Comparison of ENCODE assay signal across 27 mouse cellular contexts in genomic region chr9:60129235-60129991, GRCm38 (mm10).
"Had no signal": no experiment of that assay in that cellular context is flagged by ENCODE, and none has a peak within 500 bp of the region (broad histone marks: within the 10 kb centered on the region; RNA-seq: fewer than 3 reads in every experiment).

No protein-coding gene starts in this region.

- H3K36me3 ChIP-seq: heart, embryonic 13.5 days; heart, embryonic 15.5 days; hindbrain, embryonic 10.5 days; hindbrain, embryonic 12.5 days; intestine, embryonic 15.5 days; limb, embryonic 10.5 days; limb, embryonic 12.5 days; liver, embryonic 13.5 days had no signal

- H3K9me3 ChIP-seq: heart, embryonic 13.5 days; heart, embryonic 15.5 days; hindbrain, embryonic 10.5 days; hindbrain, embryonic 12.5 days; intestine, embryonic 15.5 days; limb, embryonic 10.5 days; limb, embryonic 12.5 days; liver, embryonic 13.5 days had no signal

- H3K27ac ChIP-seq: heart, embryonic 13.5 days; heart, embryonic 15.5 days; hindbrain, embryonic 10.5 days; hindbrain, embryonic 12.5 days; hindbrain, embryonic 14.5 days; intestine, embryonic 15.5 days; layer of hippocampus, adult 2 months; left cerebral cortex, adult 2 months; limb, embryonic 10.5 days; limb, embryonic 12.5 days; liver, embryonic 13.5 days had no signal

- DNase-seq: forebrain, postnatal 0 days; gastrocnemius, postnatal 10 days; gastrocnemius, postnatal 25 days; heart, postnatal 10 days; heart, postnatal 4 days; kidney, adult 18-20 months; kidney, adult 8-10 months; kidney, postnatal 10 days; kidney, postnatal 25 days; kidney, postnatal 4 days; liver; liver, embryonic 13.5 days had no signal

- H3K4me3 ChIP-seq: heart, embryonic 13.5 days; heart, embryonic 15.5 days; hindbrain, embryonic 10.5 days; hindbrain, embryonic 12.5 days; intestine, embryonic 15.5 days; layer of hippocampus, adult 2 months; left cerebral cortex, adult 2 months; limb, embryonic 10.5 days; limb, embryonic 12.5 days; liver, embryonic 13.5 days had no signal

- H3K27me3 ChIP-seq: heart, embryonic 13.5 days; heart, embryonic 15.5 days; hindbrain, embryonic 12.5 days; intestine, embryonic 15.5 days; limb, embryonic 12.5 days; liver, embryonic 13.5 days had no signal

- ATAC-seq: forebrain, postnatal 0 days; hindbrain, embryonic 16.5 days; inflammation-experienced regulatory T-cells, adult 6 months; intestine, embryonic 15.5 days; intestine, postnatal 0 days had no signal

- H3K4me2 ChIP-seq: heart, embryonic 11.5 days; heart, embryonic 13.5 days; heart, embryonic 15.5 days; hindbrain, embryonic 12.5 days; hindbrain, embryonic 14.5 days; intestine, embryonic 15.5 days; limb, embryonic 12.5 days; liver, embryonic 11.5 days; liver, embryonic 13.5 days had no signal

- H3K9ac ChIP-seq: forebrain, postnatal 0 days; heart, embryonic 13.5 days; heart, embryonic 15.5 days; hindbrain, embryonic 12.5 days; hindbrain, embryonic 14.5 days; intestine, embryonic 15.5 days; limb, embryonic 12.5 days; liver, embryonic 13.5 days had no signal

- H3K4me1 ChIP-seq: heart, embryonic 15.5 days; intestine, embryonic 15.5 days; liver, embryonic 13.5 days had no signal
